Mouse (Mus musculus) C2C12 (cell line): ENCODE measurements at regions not wholly inside any gene's neighbourhood (a gene's known extent, or its start where the extent isn't known, plus 50 kb on each side); places are given as distances from the start of the nearest gene placed in this dataset.

ENCODE experiments used
- CEBPB ChIP-seq: IDR thresholded peaks from one replicate; pipeline ENCODE4 v1.6.1; 2011; ENCODE audit warnings: low read depth, mild to moderate bottlenecking, control low read depth, moderate library complexity
- CTCF ChIP-seq: IDR thresholded peaks from one replicate; pipeline ENCODE4 v1.5.1; 2011; ENCODE audit not compliant: control insufficient read depth, insufficient read depth, insufficient read length
- MAX ChIP-seq: IDR thresholded peaks from one replicate; pipeline ENCODE4 v1.6.1; 2011; ENCODE audit warnings: mild to moderate bottlenecking, control low read depth
- USF1 ChIP-seq: IDR thresholded peaks from one replicate; pipeline ENCODE4 v1.6.1; 2011; ENCODE audit warnings: low read depth, mild to moderate bottlenecking, control low read depth, moderate library complexity

DNA sequence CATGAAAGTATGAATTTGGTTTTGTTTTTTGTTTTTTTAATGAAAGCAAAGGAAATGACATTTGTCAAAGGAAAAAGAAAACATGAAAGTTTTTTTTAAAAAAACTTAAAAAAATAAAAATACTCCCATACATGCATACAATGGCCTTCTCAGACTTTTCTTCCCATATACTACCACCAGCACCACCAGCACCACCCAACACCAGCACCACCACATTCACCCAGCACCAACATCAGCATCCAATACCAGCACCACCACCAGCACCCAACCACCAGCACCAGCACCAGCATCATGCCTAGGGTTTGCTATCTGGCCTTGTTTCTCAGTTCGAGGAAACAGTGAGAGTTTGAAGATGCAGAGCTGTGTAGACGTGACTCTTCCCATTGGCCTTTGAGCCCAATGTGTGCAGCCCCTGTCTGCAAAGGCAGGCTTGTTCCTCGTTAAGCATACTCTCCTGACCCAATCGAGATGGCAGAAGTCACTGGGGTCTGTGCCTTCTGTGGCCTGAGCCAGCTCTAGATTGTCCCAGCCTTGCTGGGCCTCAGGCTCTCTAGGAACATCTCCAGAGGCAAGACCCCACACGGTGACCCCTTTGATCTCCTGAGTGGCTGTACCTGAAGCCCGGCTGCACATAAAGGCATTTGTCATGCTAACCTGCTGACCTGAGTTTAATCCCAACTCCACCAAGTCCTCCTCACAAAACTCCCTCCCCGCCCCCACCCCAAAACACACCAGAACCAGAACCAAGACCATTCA is 113.8 kb upstream of the Mgme1 start:
- TF ChIP-seq CTCF (no peak), MAX (no peak), USF1 (no peak), CEBPB (no peak)
